Mouse (Mus musculus): ENCODE results near the gene Gbp7. TPM values are rescaled to one million over a fixed set of nuclear protein-coding genes. Genes with fewer than 3 reads are reported as not detected.

Gene Gbp7
- polyA plus RNA-seq, 1 experiment, result 6.4 TPM

DNA sequence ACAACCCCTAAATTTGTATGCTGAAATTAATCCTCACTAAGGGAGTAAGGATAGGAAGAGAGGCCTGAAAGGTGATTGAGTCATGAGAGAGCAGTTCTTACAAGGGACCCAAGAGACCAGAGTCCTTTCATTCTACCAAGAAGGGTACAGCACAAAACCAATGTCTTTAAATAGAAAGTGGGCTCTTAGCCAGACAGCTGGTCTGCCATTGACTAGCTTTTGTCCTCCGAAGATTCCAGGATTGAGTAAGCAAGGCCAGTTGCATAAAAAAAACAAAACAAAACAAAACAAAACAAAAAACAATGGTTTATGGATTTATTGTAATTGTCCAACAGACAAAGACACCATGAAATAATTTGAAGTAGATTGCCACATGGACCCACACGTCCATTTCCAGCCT is 58.7 kb downstream of the Gbp7 start:
- no peak for TF ChIP-seq POLR2A (IDR thresholded peaks at IDR 0.05; ENCODE audit: low read depth, low read length)
- no peak for TF ChIP-seq CTCF (IDR thresholded peaks at IDR 0.05; ENCODE audit: borderline replicate concordance, insufficient read depth, low read length)
- H3K27ac ChIP-seq (ENCODE audit: insufficient read depth, low read length), result no peak overlapping the region

GRCm38 (mm10) chr3:142590431-142591067 is 60.4 kb downstream of the Gbp7 start:
- TF ChIP-seq POLR2A (IDR thresholded peaks at IDR 0.05; ENCODE audit: low read depth, low read length), result no peak
- no peak for TF ChIP-seq CTCF (IDR thresholded peaks at IDR 0.05; ENCODE audit: borderline replicate concordance, insufficient read depth, low read length)
- H3K27ac ChIP-seq (ENCODE audit: insufficient read depth, low read length), result no peak overlapping the region
- H3K4me1 ChIP-seq (ENCODE audit: control insufficient read depth, insufficient read depth, low read length), result no peaks in the 10 kb centered on the region
- H3K4me3 ChIP-seq (ENCODE audit: insufficient read depth, low read length), result no peak overlapping the region

More for the DNA sequence above, 58.7 kb downstream of the Gbp7 start:
- H3K4me3 ChIP-seq (ENCODE audit: insufficient read depth, low read length), result no peak overlapping the region
- H3K4me1 ChIP-seq (ENCODE audit: control insufficient read depth, insufficient read depth, low read length), result no peaks in the 10 kb centered on the region

- TF ChIP-seq CTCF (IDR thresholded peaks at IDR 0.05; ENCODE audit: borderline replicate concordance, insufficient read depth, low read length), result no peak
- TF ChIP-seq POLR2A (IDR thresholded peaks at IDR 0.05; ENCODE audit: low read depth, low read length), result no peak
- Histone ChIP-seq H3K27ac (ENCODE audit: insufficient read depth, low read length) (no peak within 1 kb of the TSS), H3K4me3 (ENCODE audit: insufficient read depth, low read length) (no peak within 1 kb of the TSS), H3K4me1 (ENCODE audit: control insufficient read depth, insufficient read depth, low read length) (no peaks in the 10 kb centered on the region)
Measured at GRCm38 (mm10) chr3:142594547-142594946, 64.4 kb downstream of the Gbp7 start, which contains the start of gene Gbp2b. Gene Gbp2b, plus strand, starts transcription at chr3:142594847.

DNA sequence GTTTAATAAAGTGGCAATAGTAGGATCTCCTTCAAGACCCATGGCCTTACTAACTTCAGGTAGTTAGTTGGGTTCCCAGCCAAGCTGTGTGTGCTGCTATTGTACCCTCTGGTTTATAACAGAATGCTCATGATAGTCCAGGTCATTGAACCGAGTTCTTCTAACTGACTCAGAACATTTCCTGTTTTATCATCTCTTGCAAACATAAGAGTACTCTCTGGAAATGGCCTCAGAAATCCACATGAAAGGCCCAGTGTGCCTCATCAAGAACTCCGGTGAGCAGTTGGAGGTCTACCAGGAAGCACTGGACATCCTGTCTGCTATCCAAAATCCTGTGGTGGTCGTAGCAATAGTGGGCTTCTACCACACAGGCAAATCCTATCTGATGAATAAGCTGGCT is 67.8 kb downstream of the Gbp7 start:
- no peak overlapping the region for H3K4me3 ChIP-seq (ENCODE audit: insufficient read depth, low read length)

More for the DNA sequence above, 67.8 kb downstream of the Gbp7 start:
- TF ChIP-seq CTCF (IDR thresholded peaks at IDR 0.05; ENCODE audit: borderline replicate concordance, insufficient read depth, low read length) (no peak), POLR2A (IDR thresholded peaks at IDR 0.05; ENCODE audit: low read depth, low read length) (no peak)
- Histone ChIP-seq H3K4me1 (ENCODE audit: control insufficient read depth, insufficient read depth, low read length) (no peaks in the 10 kb centered on the region), H3K27ac (ENCODE audit: insufficient read depth, low read length) (no peak overlapping the region)

Other genes with a start within 250 kb of the Gbp7 start
- 192 and 292 TPM in 2 replicates for gene Pdlim5, start 134.6 kb upstream of the Gbp7 start, polyA plus RNA-seq (2011; ENCODE audit: insufficient read length, low read depth, missing spikeins)
- gene Gbp5, start 36.4 kb upstream of the Gbp7 start, polyA plus RNA-seq (2011; ENCODE audit: insufficient read length, low read depth, missing spikeins), result 0.67 TPM in 1 of 2 replicates, not detected in the other
- gene Gbp3, start 29.7 kb downstream of the Gbp7 start, polyA plus RNA-seq (2011; ENCODE audit: insufficient read length, low read depth, missing spikeins), result 4.8 and 7.6 TPM in 2 replicates
- not detected in 2 replicates for gene Gbp2b, start 64.5 kb downstream of the Gbp7 start, polyA plus RNA-seq (2011; ENCODE audit: insufficient read length, low read depth, missing spikeins)
- 17.9 and 27.3 TPM in 2 replicates for gene Gbp2, start 90.3 kb downstream of the Gbp7 start, polyA plus RNA-seq (2011; ENCODE audit: insufficient read length, low read depth, missing spikeins)
- 10.8 and 18.8 TPM in 2 replicates for gene Kyat3, start 170.7 kb downstream of the Gbp7 start, polyA plus RNA-seq (2011; ENCODE audit: insufficient read length, low read depth, missing spikeins)
- 35.2 and 36.0 TPM in 2 replicates for gene Gtf2b, start 234.7 kb downstream of the Gbp7 start, polyA plus RNA-seq (2011; ENCODE audit: insufficient read length, low read depth, missing spikeins)